Mouse (Mus musculus) CH12.LX (cell line): ENCODE data around the gene Efhb. TPM values are rescaled to one million over a fixed set of nuclear protein-coding genes. Genes with fewer than 3 reads are reported as not detected.

ENCODE experiments used
- DNase-seq: peaks from one replicate; pipeline ENCODE4 v3.0.0-alpha.2; 2013; ENCODE audit errors: extremely low read depth
- H3K27ac ChIP-seq: 2 replicates; pipeline ENCODE4 v1.5.1; 2012; ENCODE audit warnings: low read depth, mild to moderate bottlenecking, control low read depth, moderate library complexity; ENCODE audit not compliant: insufficient read depth
- H3K27me3 ChIP-seq: replicated peaks from 2 replicates; pipeline ENCODE3; 2012; ENCODE audit warnings: inconsistent platforms
- H3K36me3 ChIP-seq, 2 experiments: replicated peaks in 1 of 2; 2 replicates each; pipeline versions ENCODE3 to v1.6.1; 2012; ENCODE audit warnings: inconsistent platforms in 1 of 2, low read length in 1 of 2, mild to moderate bottlenecking in 1 of 2, mixed read lengths in 1 of 2, moderate library complexity in 1 of 2; ENCODE audit not compliant: control insufficient read depth in 1 of 2, insufficient read depth in 1 of 2
- H3K4me1 ChIP-seq, 2 experiments: 2 replicates each; pipeline ENCODE4 v1.6.1; 2012; ENCODE audit warnings: inconsistent platforms in 1 of 2, moderate library complexity in 1 of 2; ENCODE audit not compliant: insufficient read depth in 2 of 2, control insufficient read depth in 1 of 2
- H3K4me2 ChIP-seq: 2 replicates; pipeline ENCODE4 v1.6.1; 2012; ENCODE audit warnings: low read depth, mild to moderate bottlenecking, control low read depth; ENCODE audit not compliant: poor library complexity, insufficient read depth, severe bottlenecking
- H3K4me3 ChIP-seq, 3 experiments: fragments of 150-350 bp in 1 of 3; sonication (generic) in 1 of 3; replicated peaks in 1 of 3; 2 replicates each; pipeline versions ENCODE3 to v1.5.1; 2011 to 2012; ENCODE audit warnings: low read depth in 2 of 3, low read length in 2 of 3, mild to moderate bottlenecking in 2 of 3, moderate library complexity in 2 of 3, control low read depth in 1 of 3, improper control_type of control experiment in 1 of 3, inconsistent platforms in 1 of 3, mixed read lengths in 1 of 3; ENCODE audit not compliant: poor library complexity in 1 of 3
- H3K79me2 ChIP-seq: replicated peaks from 2 replicates; pipeline ENCODE4 v1.6.1; 2012; ENCODE audit warnings: mild to moderate bottlenecking, moderate library complexity; ENCODE audit not compliant: control insufficient read depth, poor library complexity, insufficient read depth, severe bottlenecking; ENCODE audit errors: extremely low read depth
- H3K9ac ChIP-seq: 2 replicates; pipeline ENCODE4 v1.6.1; 2012; ENCODE audit warnings: low read depth, mild to moderate bottlenecking, control low read depth, moderate library complexity; ENCODE audit not compliant: insufficient read depth
- H3K9me3 ChIP-seq: replicated peaks from 2 replicates; pipeline ENCODE3; 2012; ENCODE audit warnings: low read length, inconsistent platforms, mixed read lengths
- CHD2 ChIP-seq: IDR thresholded peaks from 2 replicates; pipeline ENCODE4 v1.6.1; 2011; ENCODE audit warnings: low read length, improper control_type of control experiment
- CTCF ChIP-seq, 2 experiments: IDR thresholded peaks in 1 of 2; conservative IDR thresholded peaks in 1 of 2; 2 replicates each; pipeline ENCODE4 v1.5.1; 2011 to 2012; ENCODE audit warnings: low read depth in 2 of 2, low read length in 2 of 2, improper control_type of control experiment in 1 of 2, inconsistent platforms in 1 of 2, mild to moderate bottlenecking in 1 of 2, moderate library complexity in 1 of 2
- E2F4 ChIP-seq: IDR thresholded peaks from 2 replicates; pipeline ENCODE4 v1.6.1; 2011; ENCODE audit warnings: low read depth, low read length, improper control_type of control experiment; ENCODE audit not compliant: insufficient replicate concordance
- EP300 ChIP-seq: IDR thresholded peaks from 2 replicates; pipeline ENCODE4 v1.6.1; 2011; ENCODE audit warnings: low read length, improper control_type of control experiment
- ETS1 ChIP-seq: conservative IDR thresholded peaks from 2 replicates; pipeline ENCODE4 v1.6.1; 2012; ENCODE audit warnings: low read depth, mild to moderate bottlenecking, inconsistent platforms, low read length, improper control_type of control experiment, moderate library complexity
- GABPA ChIP-seq: IDR thresholded peaks from 2 replicates; pipeline ENCODE4 v1.6.1; 2012; ENCODE audit warnings: low read depth, low read length, improper control_type of control experiment, inconsistent platforms; ENCODE audit not compliant: insufficient replicate concordance
- HCFC1 ChIP-seq: IDR thresholded peaks from 2 replicates; pipeline ENCODE4 v1.6.1; 2012; ENCODE audit warnings: low read depth, mild to moderate bottlenecking, inconsistent platforms, low read length, improper control_type of control experiment
- IRF4 ChIP-seq: IDR thresholded peaks from 2 replicates; pipeline ENCODE4 v1.6.1; 2014; ENCODE audit warnings: low read depth, mild to moderate bottlenecking, inconsistent platforms, low read length, improper control_type of control experiment
- JUN ChIP-seq: IDR thresholded peaks from 2 replicates; pipeline ENCODE4 v1.6.1; 2011; ENCODE audit warnings: low read depth, mild to moderate bottlenecking, low read length, improper control_type of control experiment, moderate library complexity; ENCODE audit not compliant: insufficient read depth
- KAT2A ChIP-seq: IDR thresholded peaks from 2 replicates; pipeline ENCODE4 v1.6.1; 2012; ENCODE audit warnings: low read length, improper control_type of control experiment, inconsistent platforms; ENCODE audit not compliant: insufficient replicate concordance
- MAFK ChIP-seq: IDR thresholded peaks from 2 replicates; pipeline ENCODE4 v1.6.1; 2011; ENCODE audit warnings: low read length, improper control_type of control experiment; ENCODE audit not compliant: insufficient replicate concordance
- MAX ChIP-seq: IDR thresholded peaks from 2 replicates; pipeline ENCODE4 v1.6.1; 2011; ENCODE audit warnings: low read length, improper control_type of control experiment
- MAZ ChIP-seq: IDR thresholded peaks from 2 replicates; pipeline ENCODE4 v1.6.1; 2012; ENCODE audit warnings: low read depth, mild to moderate bottlenecking, inconsistent platforms, low read length, improper control_type of control experiment, moderate library complexity
- MXI1 ChIP-seq: IDR thresholded peaks from 2 replicates; pipeline ENCODE4 v1.6.1; 2011; ENCODE audit warnings: mild to moderate bottlenecking, low read depth, low read length, improper control_type of control experiment
- MYC ChIP-seq: IDR thresholded peaks from 2 replicates; pipeline ENCODE4 v1.6.1; 2011; ENCODE audit warnings: low read depth, mild to moderate bottlenecking, improper control_type of control experiment, low read length
- PAX5 ChIP-seq: IDR thresholded peaks from 2 replicates; pipeline ENCODE4 v1.6.1; 2012; ENCODE audit warnings: low read length, inconsistent platforms, mixed read lengths
- POLR2AphosphoS2 ChIP-seq: IDR thresholded peaks from 2 replicates; pipeline ENCODE4 v1.6.1; 2011; ENCODE audit warnings: low read depth, low read length, improper control_type of control experiment
- RAD21 ChIP-seq: IDR thresholded peaks from 2 replicates; pipeline ENCODE4 v1.6.1; 2011; ENCODE audit warnings: low read depth, mild to moderate bottlenecking, low read length, improper control_type of control experiment, moderate library complexity
- SIN3A ChIP-seq: IDR thresholded peaks from 2 replicates; pipeline ENCODE4 v1.6.1; 2012; ENCODE audit warnings: low read length, improper control_type of control experiment, inconsistent platforms
- SMC3 ChIP-seq: IDR thresholded peaks from 2 replicates; pipeline ENCODE4 v1.6.1; 2011; ENCODE audit warnings: low read depth, low read length, improper control_type of control experiment
- TCF12 ChIP-seq: IDR thresholded peaks from 2 replicates; pipeline ENCODE4 v1.6.1; 2014; ENCODE audit warnings: low read depth, mild to moderate bottlenecking, inconsistent platforms, low read length, improper control_type of control experiment
- USF1 ChIP-seq: IDR thresholded peaks from 2 replicates; pipeline ENCODE4 v1.6.1; 2014; ENCODE audit warnings: low read depth, mild to moderate bottlenecking, inconsistent platforms, low read length, improper control_type of control experiment
- USF2 ChIP-seq: conservative IDR thresholded peaks from 2 replicates; pipeline ENCODE4 v1.6.1; 2011; ENCODE audit warnings: low read depth, low read length, improper control_type of control experiment
- ZC3H11A ChIP-seq: IDR thresholded peaks from 2 replicates; pipeline ENCODE4 v1.6.1; 2012; ENCODE audit warnings: low read depth, mild to moderate bottlenecking, inconsistent platforms, low read length, improper control_type of control experiment
- ZKSCAN1 ChIP-seq: IDR thresholded peaks from 2 replicates; pipeline ENCODE4 v1.6.1; 2012; ENCODE audit warnings: low read depth, inconsistent platforms, low read length, improper control_type of control experiment, borderline replicate concordance
- ZNF384 ChIP-seq: IDR thresholded peaks from 2 replicates; pipeline ENCODE4 v1.6.1; 2012; ENCODE audit warnings: low read depth, low read length, improper control_type of control experiment, inconsistent platforms
- dilution Hi-C: fragments of 300-500 bp; cut with MboI; formaldehyde crosslinking; loops from 2 replicates; pipeline ENCODE4 v1.14.3; 2020; ENCODE audit warnings: low sequenced_read_pairs; ENCODE audit not compliant: extremely low pct_unique_long_range_greater_than_20kb, extremely low pct_ligation_motif_present
- in situ Hi-C: fragments of 300-500 bp; cut with MboI; formaldehyde crosslinking; loops from 3 replicates; pipeline ENCODE4 v1.14.3; 2019; ENCODE audit warnings: low sequenced_read_pairs, low pct_ligation_motif_present, low pct_unique_long_range_greater_than_20kb, mixed read lengths
- polyA plus RNA-seq: library from polyadenylated mRNA; unstranded; fragments of >175 nt; gene quantifications from 2 replicates; pipeline ENCODE4 v1.2.1, GENCODE M21; 2012; ENCODE audit warnings: low read depth; ENCODE audit not compliant: insufficient read length
- total RNA-seq, 2 experiments: library from RNA; depleted of rRNA; stranded (reverse); fragments of 300-350 nt in 1 of 2; fragments of >200 nt in 1 of 2; gene quantifications; 2 replicates each; pipeline ENCODE4 v1.2.3; 2012 to 2014

Gene Efhb
- total and polyA plus RNA-seq, 3 experiments, result 0.04 to 0.09 TPM; not detected in 1

DNA sequence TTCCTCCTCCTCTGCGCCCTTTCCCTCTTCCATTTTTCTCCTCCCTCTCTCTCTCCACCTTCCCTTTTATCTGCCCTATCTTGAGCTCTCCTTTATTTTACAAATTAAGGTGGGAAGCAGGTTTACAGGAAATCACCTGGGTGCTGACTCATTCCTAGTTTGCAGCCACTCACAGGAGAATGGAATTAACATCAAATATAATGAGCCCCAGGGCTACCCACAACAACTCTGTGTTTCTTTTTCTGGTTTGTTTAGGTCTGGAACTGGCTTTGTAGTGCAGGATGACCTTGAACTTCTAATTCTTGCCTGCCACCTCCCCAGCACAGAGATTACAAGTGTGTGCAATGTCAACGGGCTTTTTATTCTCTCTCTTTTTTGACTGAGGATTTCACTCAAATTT lies 7.0 kb downstream of the Efhb start:
- H3K36me3 ChIP-seq, result no peaks in the 10 kb centered on the region
- H3K27me3 ChIP-seq, result no peaks in the 10 kb centered on the region
- no peak overlapping the region for H3K4me2 ChIP-seq
- TF ChIP-seq TCF12 (no peak), SMC3 (no peak), HCFC1 (no peak), MAX (no peak), CTCF (conservative IDR thresholded peaks at IDR 0.05 in 1 of 2, IDR thresholded peaks at IDR 0.05 in 1 of 2; ENCODE audit: low read depth in 2 of 2, low read length in 2 of 2) (no peak), SIN3A (no peak), ZC3H11A (no peak), MAZ (no peak), JUN (no peak), MAFK (no peak), ZKSCAN1 (no peak)
- in situ Hi-C loops (no loop called here), dilution Hi-C loops (no loop called here)
- H3K9me3 ChIP-seq, result peaks cover 5% of the 10 kb centered on the region
- H3K27ac ChIP-seq, result no peak overlapping the region
- H3K79me2 ChIP-seq, result no peaks in the 10 kb centered on the region
- DNase-seq, result no peak
- H3K4me1 ChIP-seq, result no peaks in the 10 kb centered on the region
- no peak overlapping the region for H3K4me3 ChIP-seq
- no peak overlapping the region for H3K9ac ChIP-seq

DNA sequence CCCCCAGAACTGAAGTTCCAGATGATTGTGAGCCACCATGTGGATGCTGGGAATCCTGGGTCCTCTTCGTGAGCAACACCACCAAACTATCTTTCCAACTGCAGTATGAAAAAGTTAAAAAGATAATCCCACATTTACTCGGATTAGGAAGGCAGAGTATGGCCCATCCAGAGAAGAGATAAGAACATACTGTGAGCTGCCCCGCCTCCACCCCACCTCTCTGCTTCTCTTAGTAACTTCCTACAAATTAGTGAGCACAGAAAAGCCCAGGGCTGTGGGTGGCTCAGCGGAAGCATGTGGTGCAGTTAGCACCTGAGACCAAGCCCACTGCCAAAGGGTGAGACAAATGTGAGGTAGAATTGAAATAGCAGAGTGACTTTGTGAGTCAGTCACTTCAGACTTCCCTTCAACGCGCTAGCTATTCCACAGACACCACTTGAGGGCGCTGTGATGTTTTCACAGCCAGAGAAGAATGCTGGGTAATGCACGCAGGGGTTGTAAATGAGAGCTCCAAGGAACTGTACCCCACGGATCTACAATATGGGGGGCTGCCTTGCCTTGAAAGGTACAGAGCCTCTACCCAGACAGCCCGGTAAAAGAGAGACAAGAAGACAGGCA lies 60.3 kb downstream of the Efhb start:
- peak; percentile 22 for DNase-seq
- no peak overlapping the region for H3K4me3 ChIP-seq
- peak overlapping the region; percentile 46 for H3K4me2 ChIP-seq

More for the DNA sequence above, 60.3 kb downstream of the Efhb start:
- no peaks in the 10 kb centered on the region for H3K79me2 ChIP-seq
- H3K4me1 ChIP-seq, result no peaks in the 10 kb centered on the region
- no peaks in the 10 kb centered on the region for H3K36me3 ChIP-seq
- H3K27me3 ChIP-seq, result peaks cover 7% of the 10 kb centered on the region
- dilution Hi-C loops (no loop called here), in situ Hi-C loops (loop anchor here (25.0 kb wide), 1 partner anchor 435 kb away; the partner anchor contains the start of gene Sult1c2)
- no peak overlapping the region for H3K27ac ChIP-seq
- 0 out of 2 replicates have a peak overlapping the region, but pooled peaks have one; percentile 20 for H3K9ac ChIP-seq
- no peaks in the 10 kb centered on the region for H3K9me3 ChIP-seq
- TF ChIP-seq ETS1 (no peak), PAX5 (no peak), POLR2AphosphoS2 (no peak), CHD2 (no peak), IRF4 (no peak), MXI1 (no peak), MAFK (no peak), GABPA (no peak), ZNF384 (no peak), ZC3H11A (no peak), KAT2A (no peak), TCF12 (no peak), SMC3 (peak; percentile 46), E2F4 (no peak), USF1 (no peak), RAD21 (peak; percentile 33), USF2 (no peak), MAZ (no peak), ZKSCAN1 (no peak), MYC (no peak), MAX (no peak), CTCF (conservative IDR thresholded peaks at IDR 0.05 in 1 of 2, IDR thresholded peaks at IDR 0.05 in 1 of 2; ENCODE audit: low read depth in 2 of 2, low read length in 2 of 2) (peak in 1 of 2 experiments; percentile 63; a peak in 2 of 4 replicates), EP300 (no peak)
